Mouse (Mus musculus) liver, embryonic 11.5 days (tissue): Measurements from ENCODE around the gene Gm13420. TPM values are rescaled to one million over a fixed set of nuclear protein-coding genes. Genes with fewer than 3 reads are reported as not detected.

Source experiments
- ATAC-seq: fragments of 200-750 bp; cut with Nextera tagmentation; replicated peaks from 2 replicates; pipeline ENCODE4 v1.8.0; 2017; ENCODE audit warnings: moderate number of reproducible peaks, mild to moderate bottlenecking, moderate TSS enrichment, moderate library complexity; ENCODE audit not compliant: low FRiP score
- DNase-seq: peaks from one replicate; pipeline ENCODE4 v3.0.0-alpha.2; 2017; ENCODE audit warnings: low spot score
- H3K27ac ChIP-seq: fragments of 300-500 bp; sonication (generic); 2 replicates; pipeline ENCODE4 v1.5.1; 2014; ENCODE audit warnings: mild to moderate bottlenecking, low read depth, low read length, control low read depth
- H3K27me3 ChIP-seq: fragments of 300-500 bp; sonication (generic); replicated peaks from 2 replicates; pipeline ENCODE4 v1.6.1; 2014; ENCODE audit warnings: low read length, mixed read lengths; ENCODE audit not compliant: control insufficient read depth, insufficient read depth
- H3K36me3 ChIP-seq: fragments of 300-500 bp; sonication (generic); 2 replicates; pipeline ENCODE4 v1.6.1; 2014; ENCODE audit warnings: mild to moderate bottlenecking, low read length, moderate library complexity, mixed read lengths; ENCODE audit not compliant: control insufficient read depth, insufficient read depth
- H3K4me1 ChIP-seq: fragments of 300-500 bp; sonication (generic); replicated peaks from 2 replicates; pipeline ENCODE4 v1.6.1; 2014; ENCODE audit warnings: low read length, mixed read lengths; ENCODE audit not compliant: control insufficient read depth, insufficient read depth
- H3K4me2 ChIP-seq: fragments of 300-500 bp; sonication (generic); 2 replicates; pipeline ENCODE4 v1.6.1; 2014; ENCODE audit warnings: mild to moderate bottlenecking, control low read depth, moderate library complexity
- H3K4me3 ChIP-seq: fragments of 300-500 bp; sonication (generic); 2 replicates; pipeline ENCODE4 v1.5.1; 2014; ENCODE audit warnings: low read depth, low read length, control low read depth
- H3K9ac ChIP-seq: fragments of 300-500 bp; sonication (generic); 2 replicates; pipeline ENCODE4 v1.6.1; 2014; ENCODE audit warnings: low read depth, low read length, control low read depth
- H3K9me3 ChIP-seq: fragments of 300-500 bp; sonication (generic); 2 replicates; pipeline ENCODE4 v1.6.1; 2016; ENCODE audit warnings: low read length, inconsistent platforms, mixed read lengths; ENCODE audit not compliant: control insufficient read depth
- WGBS: fragments of 180-500 bp; shearing (Covaris S2); extraction: QIAGEN DNeasy Blood & Tissue Kit; methylation state at CpG from one replicate; pipeline ENCODE4 v1.1.7; 2014; 5-methylcytosine and 5-hydroxymethylcytosine counted together
- polyA plus RNA-seq: library from polyadenylated mRNA; unstranded; fragments of >200 nt; fragmentation: Nextera tagmentation; extraction: Ambion mirVana; gene quantifications from 2 replicates; pipeline ENCODE4 v1.2.1, GENCODE M21; 2014

Gene Gm13420
- polyA plus RNA-seq, 1 experiment from 2014 or later: 0.77 TPM

DNA sequence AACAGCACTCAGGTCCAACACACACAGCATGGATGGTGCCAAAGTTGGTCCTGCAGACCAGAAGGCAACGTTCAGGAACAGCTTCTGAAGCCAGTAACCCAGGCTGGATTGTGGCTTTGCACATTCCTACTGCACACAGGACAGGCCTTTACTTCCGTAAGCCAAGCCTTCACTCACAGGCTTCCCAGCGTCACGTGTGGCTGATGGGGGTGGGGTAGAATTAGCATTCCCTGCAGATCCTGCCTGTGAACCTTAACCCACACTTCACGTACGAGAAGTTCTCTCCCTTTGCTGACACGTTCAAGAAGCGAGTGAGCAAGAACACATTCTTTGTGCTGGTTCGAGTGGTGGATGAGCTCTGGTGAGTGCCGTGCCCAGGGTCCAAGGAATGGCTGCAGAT lies 18.9 kb downstream of the Gm13420 start:
- H3K36me3 ChIP-seq: peaks cover 19% of the 10 kb centered on the region
- no peak overlapping the region for H3K4me2 ChIP-seq
- no peaks in the 10 kb centered on the region for H3K27me3 ChIP-seq
- WGBS: 90% methylated on average over 10 of the region's 10 CpGs
- H3K27ac ChIP-seq: no peak overlapping the region
- no peak for ATAC-seq
- H3K9ac ChIP-seq: no peak overlapping the region
- H3K4me3 ChIP-seq: no peak overlapping the region
- H3K4me1 ChIP-seq: peaks cover 2% of the 10 kb centered on the region
- DNase-seq: no peak
- H3K9me3 ChIP-seq: no peaks in the 10 kb centered on the region

DNA sequence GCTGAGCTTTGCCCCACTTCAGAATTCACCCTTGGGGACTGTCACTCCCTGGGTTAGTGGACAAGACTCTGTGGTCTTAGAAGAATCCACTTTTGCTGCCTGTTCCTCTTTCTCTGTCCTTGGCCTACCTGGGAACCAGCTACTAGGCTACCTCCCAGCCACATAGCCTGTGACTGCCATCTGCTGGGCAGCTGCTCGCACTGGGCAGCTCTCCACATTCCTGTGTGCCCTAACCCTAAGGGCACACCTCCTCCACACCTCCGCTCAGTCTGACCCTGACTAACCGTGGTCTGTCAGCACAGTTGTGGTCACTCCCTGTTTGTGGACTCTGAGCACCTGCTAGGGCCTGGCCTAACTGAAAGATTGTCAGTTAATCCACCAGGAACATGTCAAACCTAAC lies 19.9 kb downstream of the Gm13420 start:
- H3K9ac ChIP-seq: no peak overlapping the region
- no peak overlapping the region for H3K4me2 ChIP-seq
- H3K27me3 ChIP-seq: no peaks in the 10 kb centered on the region
- no peak overlapping the region for H3K4me3 ChIP-seq
- peaks cover 20% of the 10 kb centered on the region for H3K36me3 ChIP-seq
- H3K27ac ChIP-seq: no peak overlapping the region
- ATAC-seq (no peak), DNase-seq (no peak)
- no peaks in the 10 kb centered on the region for H3K9me3 ChIP-seq
- 55% methylated on average over 3 of the region's 3 CpGs for WGBS
- no peaks in the 10 kb centered on the region; the same call in 1 of the 2 replicates for H3K4me1 ChIP-seq

DNA sequence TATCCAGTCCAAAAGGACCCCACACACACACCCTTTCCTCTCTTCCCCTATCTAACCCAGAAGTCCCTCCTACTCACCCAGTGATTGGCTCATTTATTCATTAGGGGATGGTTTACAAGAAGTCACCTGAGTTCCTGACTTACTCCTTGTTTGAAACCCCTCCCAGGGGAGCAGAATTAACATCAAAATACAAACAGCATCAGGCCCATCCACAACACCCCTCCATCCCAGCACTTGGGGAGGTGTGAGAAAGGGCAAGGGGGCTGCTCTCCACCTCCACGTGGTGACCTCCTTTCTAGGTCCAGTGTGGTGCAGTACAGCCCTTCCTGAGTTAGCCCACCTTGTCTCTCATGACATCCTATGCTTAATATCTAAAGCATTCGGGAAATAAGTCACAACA lies 22.0 kb downstream of the Gm13420 start:
- Histone ChIP-seq H3K27me3 (no peaks in the 10 kb centered on the region), H3K4me3 (no peak overlapping the region), H3K4me1 (no peaks in the 10 kb centered on the region; the same call in 1 of the 2 replicates), H3K36me3 (peaks cover 21% of the 10 kb centered on the region), H3K9me3 (no peaks in the 10 kb centered on the region), H3K27ac (no peak overlapping the region), H3K4me2 (no peak overlapping the region), H3K9ac (no peak overlapping the region)
- 54% methylated on average over 2 of the region's 2 CpGs for WGBS
- no peak for DNase-seq
- no peak for ATAC-seq

DNA sequence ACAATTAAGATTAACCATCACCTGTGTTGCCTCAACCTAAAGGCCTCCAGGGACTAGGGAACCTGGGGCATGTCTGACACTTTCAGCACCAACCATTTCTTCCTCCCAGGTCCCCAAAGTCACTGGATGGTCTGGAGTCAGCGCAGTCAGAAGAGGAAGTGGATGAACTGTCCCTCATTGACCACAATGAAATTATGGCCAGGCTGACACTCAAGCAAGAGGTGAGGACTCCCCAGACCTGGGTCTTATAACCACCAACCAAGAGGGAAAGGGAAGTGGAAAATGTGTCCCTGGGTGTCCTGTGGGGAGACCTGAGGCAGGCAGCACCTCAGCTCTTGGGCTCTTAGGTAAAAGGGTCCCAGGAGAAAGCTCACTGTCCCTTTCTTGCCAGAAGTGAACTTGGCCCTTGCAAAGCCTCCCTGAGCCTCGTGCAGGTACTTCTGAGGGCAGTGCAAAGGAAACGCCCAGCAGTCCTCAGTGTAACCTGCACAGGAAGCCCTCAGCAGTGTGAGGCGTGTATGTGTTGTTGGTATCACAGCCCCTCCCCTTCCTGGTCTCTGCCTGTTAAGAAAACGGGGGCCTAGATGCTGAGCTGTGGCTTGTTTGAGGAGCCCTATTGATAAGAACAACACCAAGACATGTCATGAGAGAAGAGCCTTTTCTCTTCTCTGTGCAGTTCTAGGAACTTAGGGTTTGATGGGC lies 26.7 kb downstream of the Gm13420 start:
- Histone ChIP-seq H3K4me1 (peaks cover 10% of the 10 kb centered on the region; the same call in 1 of the 2 replicates), H3K4me3 (no peak overlapping the region), H3K9ac (no peak overlapping the region), H3K27me3 (no peaks in the 10 kb centered on the region), H3K36me3 (peaks cover 39% of the 10 kb centered on the region), H3K27ac (no peak overlapping the region), H3K4me2 (no peak overlapping the region), H3K9me3 (no peaks in the 10 kb centered on the region)
- DNase-seq: no peak
- ATAC-seq: no peak; the same call in 1 of the 2 replicates
- 42% methylated on average over 5 of the region's 5 CpGs for WGBS

DNA sequence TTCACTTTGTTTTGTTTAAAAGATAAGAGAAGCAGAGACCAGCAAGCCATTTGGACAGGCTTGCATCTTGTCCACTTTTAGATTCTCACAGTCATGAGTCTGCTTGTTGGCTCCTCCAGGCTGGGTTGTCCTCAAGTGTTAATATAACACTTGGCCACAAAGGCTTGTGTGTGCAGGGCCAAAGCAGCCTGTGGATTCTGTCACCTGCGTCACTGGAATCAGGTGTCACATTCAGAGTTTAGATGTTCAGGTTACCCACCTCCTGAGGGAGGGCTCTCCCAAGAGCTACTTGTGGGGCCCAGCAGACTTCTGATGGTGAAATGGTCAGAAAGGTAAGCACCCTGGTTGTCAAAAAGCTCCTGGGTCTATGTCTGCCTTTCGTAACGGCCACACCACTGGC lies 28.4 kb downstream of the Gm13420 start:
- no peak overlapping the region for H3K4me2 ChIP-seq
- H3K4me3 ChIP-seq: no peak overlapping the region
- ATAC-seq: no peak
- H3K27me3 ChIP-seq: no peaks in the 10 kb centered on the region
- H3K27ac ChIP-seq: no peak overlapping the region
- peaks cover 39% of the 10 kb centered on the region for H3K36me3 ChIP-seq
- H3K9ac ChIP-seq: no peak overlapping the region
- 87% methylated on average over 3 of the region's 3 CpGs for WGBS
- DNase-seq: no peak
- H3K9me3 ChIP-seq: no peaks in the 10 kb centered on the region
- peaks cover 10% of the 10 kb centered on the region; the same call in 1 of the 2 replicates for H3K4me1 ChIP-seq

DNA sequence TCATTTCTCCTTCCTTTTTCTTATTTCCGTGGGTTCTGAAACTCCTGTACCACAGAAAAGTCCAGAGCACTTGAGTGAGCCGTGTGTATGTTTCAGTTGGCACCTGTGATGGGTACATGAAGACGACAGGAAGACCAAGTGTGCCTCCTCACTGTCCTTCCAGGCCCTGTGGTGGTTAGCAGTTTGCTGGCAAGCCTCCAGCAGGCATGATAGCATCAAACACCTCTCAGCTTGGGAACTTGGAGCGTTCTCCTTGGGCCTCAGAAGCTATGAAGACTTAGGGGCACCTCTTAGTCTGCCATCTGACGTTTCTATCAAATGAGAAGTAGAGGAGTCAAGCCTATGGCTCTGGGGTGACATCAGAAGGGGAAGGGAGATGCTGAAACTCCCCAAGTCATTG lies 32.9 kb downstream of the Gm13420 start:
- DNase-seq: no peak
- Histone ChIP-seq H3K4me1 (peaks cover 13% of the 10 kb centered on the region; the same call in 1 of the 2 replicates), H3K9me3 (no peaks in the 10 kb centered on the region), H3K27ac (no peak overlapping the region), H3K9ac (no peak overlapping the region), H3K27me3 (no peaks in the 10 kb centered on the region), H3K4me3 (no peak overlapping the region), H3K4me2 (no peak overlapping the region), H3K36me3 (peaks cover 32% of the 10 kb centered on the region)
- ATAC-seq: no peak
- WGBS: 81% methylated on average over 5 of the region's 5 CpGs

DNA sequence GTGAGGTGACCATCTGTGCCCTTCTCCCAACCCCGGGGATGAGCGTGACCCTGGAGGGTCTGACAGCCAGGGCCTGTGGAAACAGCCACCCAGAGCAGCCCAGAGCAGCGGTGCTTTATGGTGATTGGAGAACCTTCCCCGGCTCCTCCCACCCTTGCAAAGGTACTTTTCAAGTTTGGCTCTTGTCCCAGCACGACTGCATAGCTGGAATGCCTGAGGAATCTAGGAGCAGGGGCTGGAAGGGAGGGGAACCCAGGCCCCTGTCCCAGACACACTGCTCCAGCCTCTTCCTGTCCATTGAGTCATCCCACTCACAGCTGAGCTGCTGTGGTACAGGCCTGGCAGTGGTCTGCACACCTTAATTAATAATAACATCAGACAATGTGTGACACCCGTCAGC lies 34.8 kb downstream of the Gm13420 start:
- Histone ChIP-seq H3K36me3 (peaks cover 21% of the 10 kb centered on the region), H3K4me3 (no peak overlapping the region), H3K9ac (no peak overlapping the region), H3K27me3 (no peaks in the 10 kb centered on the region), H3K9me3 (no peaks in the 10 kb centered on the region), H3K4me1 (0 out of 2 replicates have a peak, but pooled peaks cover 4% of the 10 kb centered on the region), H3K4me2 (no peak overlapping the region), H3K27ac (peak overlapping the region; percentile 42; the same call in 1 of the 2 replicates)
- ATAC-seq (no peak), DNase-seq (no peak)
- WGBS: 53% methylated on average over 6 of the region's 6 CpGs

DNA sequence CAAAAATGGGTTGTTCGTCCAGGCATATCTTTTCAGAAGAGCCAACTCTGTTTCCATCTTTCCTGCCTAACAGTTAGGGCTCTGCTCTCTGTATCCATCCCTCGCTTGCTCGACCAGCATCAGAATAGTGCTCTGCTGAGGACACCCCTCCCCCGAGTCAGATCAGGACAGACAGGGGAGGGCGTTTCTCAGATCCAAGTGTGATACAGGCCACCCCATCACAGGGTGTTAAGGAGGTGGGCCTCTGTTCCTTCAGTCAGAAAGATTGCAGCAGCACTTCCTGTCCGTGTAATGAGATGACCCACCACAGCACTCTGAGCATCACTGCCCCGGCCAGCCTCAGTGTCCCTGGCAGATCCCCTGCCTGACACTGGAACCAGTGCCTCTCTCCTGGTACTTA lies 35.3 kb downstream of the Gm13420 start:
- Histone ChIP-seq H3K4me2 (no peak overlapping the region), H3K9ac (no peak overlapping the region), H3K27me3 (no peaks in the 10 kb centered on the region), H3K4me1 (0 out of 2 replicates have a peak, but pooled peaks cover 4% of the 10 kb centered on the region), H3K4me3 (no peak overlapping the region), H3K36me3 (peaks cover 20% of the 10 kb centered on the region; the same call in 1 of the 2 replicates), H3K27ac (peak overlapping the region; percentile 42; the same call in 1 of the 2 replicates), H3K9me3 (no peaks in the 10 kb centered on the region)
- no peak for ATAC-seq
- no peak for DNase-seq
- 51% methylated on average over 7 of the region's 7 CpGs for WGBS

DNA sequence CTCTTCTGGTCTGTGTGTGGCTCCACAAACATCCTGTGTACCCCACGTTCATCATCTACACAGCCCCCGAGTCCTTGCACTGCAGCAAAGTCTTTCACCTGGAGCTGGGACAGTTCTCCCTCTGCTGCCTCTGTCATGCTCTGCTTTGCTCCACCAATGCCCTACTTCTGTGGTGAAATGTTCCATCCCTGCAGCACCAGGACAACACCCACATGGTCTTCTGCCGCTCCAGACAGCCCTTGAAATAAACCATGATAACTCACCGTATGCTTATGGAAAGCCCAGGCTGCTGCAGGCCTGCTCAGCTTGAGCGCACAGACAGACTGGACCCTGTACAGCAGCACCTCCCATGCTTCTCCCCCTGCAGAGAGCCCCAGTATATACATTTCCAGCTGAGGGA lies 37.4 kb downstream of the Gm13420 start:
- Histone ChIP-seq H3K9me3 (no peaks in the 10 kb centered on the region), H3K9ac (no peak overlapping the region), H3K4me1 (0 out of 2 replicates have a peak, but pooled peaks cover 4% of the 10 kb centered on the region), H3K36me3 (peaks cover 13% of the 10 kb centered on the region; the same call in 1 of the 2 replicates), H3K27me3 (no peaks in the 10 kb centered on the region), H3K4me3 (no peak overlapping the region), H3K4me2 (no peak overlapping the region), H3K27ac (no peak overlapping the region)
- ATAC-seq (no peak), DNase-seq (no peak)
- WGBS: 85% methylated on average over 5 of the region's 5 CpGs
